Mouse (Mus musculus): Measurements from ENCODE around the gene Adcy9.

DNA sequence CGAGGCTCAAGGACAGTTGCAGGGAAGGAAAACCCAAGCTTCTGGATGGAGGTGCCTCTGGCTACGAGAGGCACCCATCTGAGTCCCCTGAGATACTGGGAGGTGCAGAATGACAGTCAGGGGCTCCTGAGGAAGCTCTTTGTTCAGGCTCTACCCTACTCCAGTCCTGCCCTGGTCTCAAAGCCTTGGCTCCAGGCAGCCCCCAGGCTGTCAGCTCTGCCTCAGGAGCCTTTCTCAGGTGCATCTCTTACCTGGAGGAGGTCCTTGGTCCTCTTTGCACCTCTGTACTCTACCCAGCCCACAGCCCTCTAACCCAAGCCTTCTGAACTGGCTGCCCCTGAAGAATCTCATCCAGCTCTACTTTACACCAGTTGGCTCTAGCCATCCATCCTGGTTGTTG, 108.3 kb downstream of the Adcy9 start:
- no peak for TF ChIP-seq CTCF (IDR thresholded peaks at IDR 0.05; ENCODE audit: low read depth)
- TF ChIP-seq EP300 (IDR thresholded peaks at IDR 0.05; ENCODE audit: low read depth): no peak
